In genomic region chr5:38097501-38098093, GRCm38 (mm10) we compare ENCODE assay signal across 12 mouse cellular contexts. TPM values are rescaled to one million over a fixed set of nuclear protein-coding genes. Genes with fewer than 3 reads are reported as not detected.
A peak's percentile ranks its signal among the peaks of the same experiment; 100 is the strongest.
DNase-seq lines count a peak whose midpoint lies in the region.
"Had no signal": no experiment of that assay in that cellular context is flagged by ENCODE, and none has a peak within 500 bp of the region (broad histone marks: within the 10 kb centered on the region; RNA-seq: fewer than 3 reads in every experiment).

No protein-coding gene starts in this region.

- DNase-seq in embryo, embryonic 11 days: peak; percentile 41
- DNase-seq in embryo, embryonic 9.5 days (ENCODE audit: extremely low spot score): no peak
- DNase-seq in kidney, postnatal 36 days: peak; percentile 25 to 31
- no peak for DNase-seq in kidney, postnatal 10 days
- DNase-seq in A20 (ENCODE audit: low read depth, low spot score): peak; percentile 39
- DNase-seq in cerebellum, adult 9-10 months: peak; percentile 58
- DNase-seq in Muller cell, postnatal 12 days (ENCODE audit: inconsistent ontology term): no peak
- no peak for DNase-seq in adrenal gland, postnatal 4 days (ENCODE audit: low spot score in 2 of 2)
- DNase-seq: adrenal gland, postnatal 10 days; heart, adult 18-20 months; kidney, adult 11 months; right cerebral cortex, adult 18-20 months had no signal

RNA-seq across cellular contexts. Expression of gene Stx18, which starts 59.1 kb away (rescaled TPM):
- 10 to 100 TPM; 30.8 to 34.4 TPM for total RNA-seq in adrenal gland, postnatal 4 days (2021)

Comparison
In these comparisons a context has a peak if more than half of its experiments do, and no peak if none do; other contexts are left out.
1. DNase-seq: peak in embryo, embryonic 11 days (single experiment), kidney, postnatal 36 days (2 of 2), A20 (single experiment) and cerebellum, adult 9-10 months (single experiment); none in embryo, embryonic 9.5 days (single experiment), kidney, postnatal 10 days (single experiment), Muller cell, postnatal 12 days (single experiment) and adrenal gland, postnatal 4 days (0 of 2).